Mouse (Mus musculus) cerebellum, adult 2 months (tissue): ENCODE measurements around the gene Pxylp1. TPM values are rescaled to one million over a fixed set of nuclear protein-coding genes. Genes with fewer than 3 reads are reported as not detected.

ENCODE experiments used
- DNase-seq, 2 experiments: peaks; one replicate each; pipeline ENCODE4 v3.0.0; 2021
- H3K27ac ChIP-seq: fragments of 200-500 bp; 2 replicates; pipeline ENCODE4 v1.5.1; 2012; ENCODE audit warnings: low read length, control low read depth, inconsistent platforms; ENCODE audit not compliant: insufficient read depth
- H3K27me3 ChIP-seq: fragments of 200-500 bp; 2 replicates; pipeline ENCODE4 v1.6.1; 2012; ENCODE audit warnings: inconsistent platforms, mild to moderate bottlenecking, low read length, moderate library complexity; ENCODE audit not compliant: control insufficient read depth, insufficient read depth
- H3K4me1 ChIP-seq: fragments of 200-500 bp; 2 replicates; pipeline ENCODE4 v1.6.1; 2011; ENCODE audit warnings: low read length; ENCODE audit not compliant: control insufficient read depth, insufficient read depth
- H3K4me3 ChIP-seq: fragments of 200-500 bp; replicated peaks from 2 replicates; pipeline ENCODE3; 2011; ENCODE audit warnings: mild to moderate bottlenecking, low read depth, low read length, control low read depth; ENCODE audit not compliant: insufficient read depth
- CTCF ChIP-seq: fragments of 200-500 bp; IDR thresholded peaks from 2 replicates; pipeline ENCODE4 v1.5.1; 2011; ENCODE audit warnings: low read depth, mild to moderate bottlenecking, control low read depth, low read length, moderate library complexity, borderline replicate concordance; ENCODE audit not compliant: insufficient read depth
- POLR2A ChIP-seq: fragments of 200-500 bp; IDR thresholded peaks from 2 replicates; pipeline ENCODE4 v1.6.1; 2011; ENCODE audit warnings: low read length, control low read depth, borderline replicate concordance; ENCODE audit not compliant: insufficient read depth
- WGBS: fragments of 180-500 bp; shearing (Covaris S2); methylation state at CpG from one replicate; pipeline ENCODE4 v1.1.7; 2018; 5-methylcytosine and 5-hydroxymethylcytosine counted together
- polyA plus RNA-seq: library from polyadenylated mRNA; depleted of rRNA; stranded (reverse); fragments of >200 nt; gene quantifications from 2 replicates; pipeline ENCODE4 v1.2.3, GENCODE M21; 2012

Pxylp1 gene
- polyA plus RNA-seq, 1 experiment: 35.6 TPM

DNA sequence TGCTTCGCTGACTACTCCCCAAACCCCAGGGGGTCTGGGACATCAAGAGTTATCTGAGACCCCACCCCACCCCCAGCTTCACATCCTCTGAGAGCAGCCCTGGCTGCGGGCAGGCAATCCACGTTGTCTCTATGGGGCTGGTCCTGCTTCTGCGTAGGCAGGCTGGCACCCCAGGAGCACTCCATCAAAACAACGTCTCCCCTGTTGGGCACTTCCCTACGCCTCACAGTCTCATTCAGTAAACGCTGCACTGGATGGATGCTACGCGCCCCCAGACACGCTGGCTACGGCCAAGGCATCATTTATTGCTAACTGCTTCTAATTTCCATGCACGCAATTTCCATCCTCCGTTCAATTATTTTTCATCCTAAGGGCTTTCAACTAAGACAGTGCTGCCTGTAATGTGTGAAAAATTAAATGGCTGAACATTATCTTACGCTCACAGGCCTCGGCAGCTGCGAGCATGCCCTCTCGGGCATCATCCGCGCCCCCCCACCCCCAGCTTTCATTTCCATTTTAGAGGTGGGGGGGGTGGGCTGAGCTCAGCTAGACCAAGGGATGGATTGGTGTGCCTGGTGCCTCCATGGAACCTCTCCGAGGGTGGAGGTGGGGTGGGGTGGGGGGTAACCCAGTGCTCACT lies 54.6 kb downstream of the Pxylp1 start:
- 48% methylated on average over 20 of the region's 20 CpGs for WGBS
- no peak overlapping the region for H3K4me3 ChIP-seq
- H3K27me3 ChIP-seq: no peaks in the 10 kb centered on the region
- peaks cover 18% of the 10 kb centered on the region for H3K4me1 ChIP-seq
- DNase-seq: no peak
- no peak for TF ChIP-seq CTCF
- TF ChIP-seq POLR2A: no peak
- no peak overlapping the region for H3K27ac ChIP-seq

DNA sequence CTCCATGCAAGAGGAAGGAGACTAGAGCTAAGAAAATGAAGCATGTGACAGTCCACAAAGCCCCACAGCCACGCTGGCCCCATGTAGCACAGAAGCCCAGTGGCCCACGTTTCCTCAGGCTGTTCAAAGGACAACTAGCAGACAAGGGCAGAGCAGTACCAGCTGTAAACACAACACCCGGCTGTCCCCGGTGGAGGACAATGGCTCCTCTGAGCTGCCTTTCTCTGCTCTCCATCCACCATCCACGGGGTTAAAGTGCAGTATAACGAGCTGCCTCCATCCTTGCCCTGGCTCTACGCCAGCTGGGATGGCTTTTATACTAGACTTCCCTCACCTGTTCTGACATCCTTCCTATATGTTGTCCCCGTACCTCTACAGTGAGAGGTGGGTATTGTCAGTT lies 55.5 kb downstream of the Pxylp1 start:
- WGBS: 45% methylated on average over 8 of the region's 8 CpGs
- no peak overlapping the region for H3K27ac ChIP-seq
- TF ChIP-seq CTCF (no peak), POLR2A (no peak)

DNA sequence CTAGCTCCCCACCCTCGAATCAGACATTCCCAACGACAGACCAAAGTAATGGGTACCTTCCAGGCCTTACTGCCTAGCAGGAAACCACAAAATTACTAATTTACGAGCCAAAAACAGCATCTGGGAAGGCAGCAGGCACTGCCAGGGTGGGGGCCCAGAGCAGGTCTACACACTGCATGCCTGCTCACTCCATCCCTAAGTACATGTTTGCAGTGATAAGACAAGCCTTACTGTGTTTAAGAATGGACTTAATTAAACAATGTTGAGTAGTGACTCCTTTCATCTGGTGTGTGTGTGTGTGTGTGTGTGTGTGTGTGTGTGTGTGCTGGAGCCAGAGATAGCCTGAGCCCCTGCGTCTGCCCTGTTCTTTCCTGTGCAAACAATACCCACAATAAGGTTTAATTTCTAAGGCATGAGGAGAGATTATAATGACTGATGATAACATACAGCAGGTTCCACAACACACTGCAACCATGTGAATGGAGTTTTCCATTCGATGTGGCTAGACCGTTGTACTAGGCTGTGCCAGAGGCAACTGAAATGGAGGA lies 57.0 kb downstream of the Pxylp1 start:
- Histone ChIP-seq H3K4me1 (peaks cover 24% of the 10 kb centered on the region), H3K27ac (no peak overlapping the region), H3K27me3 (no peaks in the 10 kb centered on the region), H3K4me3 (no peak overlapping the region)
- DNase-seq: no peak
- TF ChIP-seq POLR2A (no peak), CTCF (no peak)
- WGBS: 60% methylated on average over 6 of the region's 6 CpGs

More for the DNA sequence above, 55.5 kb downstream of the Pxylp1 start:
- no peaks in the 10 kb centered on the region for H3K27me3 ChIP-seq
- no peak overlapping the region for H3K4me3 ChIP-seq
- DNase-seq: no peak
- H3K4me1 ChIP-seq: peaks cover 21% of the 10 kb centered on the region

DNA sequence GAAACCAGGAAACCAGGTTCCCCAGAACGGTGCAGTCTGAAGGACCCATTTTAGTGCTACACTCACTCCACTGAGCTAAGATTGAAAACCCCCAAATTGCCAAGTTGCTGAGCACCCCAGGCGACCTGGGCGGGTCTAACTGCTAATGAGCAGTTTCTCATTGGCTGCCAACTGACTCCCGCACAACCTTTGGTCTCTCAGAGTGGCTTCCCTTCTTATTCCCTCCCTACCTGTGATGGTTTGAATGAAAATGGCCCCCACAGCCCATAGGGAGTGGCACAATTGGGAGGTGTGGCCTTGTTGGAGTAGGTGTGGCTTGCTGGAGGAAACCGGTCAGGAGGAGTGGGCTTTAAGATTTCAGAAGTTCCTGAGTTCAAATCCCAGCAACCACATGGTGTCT lies 58.9 kb downstream of the Pxylp1 start:
- no peaks in the 10 kb centered on the region for H3K27me3 ChIP-seq
- no peak for TF ChIP-seq CTCF
- TF ChIP-seq POLR2A: no peak
- H3K4me1 ChIP-seq: peaks cover 31% of the 10 kb centered on the region
- H3K27ac ChIP-seq: no peak overlapping the region
- WGBS: 68% methylated on average over 5 of the region's 5 CpGs
- peak in 1 of 2 experiments; percentile 26 for DNase-seq
- H3K4me3 ChIP-seq: no peak overlapping the region

DNA sequence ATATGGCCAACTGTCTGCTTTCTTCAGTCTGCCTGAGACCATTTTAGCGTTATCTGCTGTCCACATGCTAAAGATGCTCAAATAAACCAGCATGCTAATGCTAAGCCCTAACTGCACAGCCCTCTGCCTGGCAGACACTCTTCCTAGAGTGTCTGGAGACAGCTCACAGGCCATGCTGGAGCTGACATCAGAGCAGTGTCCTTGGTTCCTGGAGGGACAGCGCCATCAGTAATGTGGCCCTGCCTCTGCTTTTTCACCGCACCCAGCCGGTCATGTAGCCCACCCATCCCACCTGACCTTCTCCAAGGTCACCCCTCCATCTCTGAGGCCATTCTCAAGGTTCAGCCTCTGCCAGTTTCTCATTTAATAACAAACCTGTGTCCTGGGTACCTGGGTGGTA lies 60.0 kb downstream of the Pxylp1 start:
- no peak overlapping the region for H3K27ac ChIP-seq
- H3K4me3 ChIP-seq: no peak overlapping the region
- H3K4me1 ChIP-seq: peaks cover 41% of the 10 kb centered on the region
- no peak for TF ChIP-seq CTCF
- 81% methylated on average over 4 of the region's 4 CpGs for WGBS
- no peaks in the 10 kb centered on the region for H3K27me3 ChIP-seq
- peak in 1 of 2 experiments; percentile 11 for DNase-seq

DNA sequence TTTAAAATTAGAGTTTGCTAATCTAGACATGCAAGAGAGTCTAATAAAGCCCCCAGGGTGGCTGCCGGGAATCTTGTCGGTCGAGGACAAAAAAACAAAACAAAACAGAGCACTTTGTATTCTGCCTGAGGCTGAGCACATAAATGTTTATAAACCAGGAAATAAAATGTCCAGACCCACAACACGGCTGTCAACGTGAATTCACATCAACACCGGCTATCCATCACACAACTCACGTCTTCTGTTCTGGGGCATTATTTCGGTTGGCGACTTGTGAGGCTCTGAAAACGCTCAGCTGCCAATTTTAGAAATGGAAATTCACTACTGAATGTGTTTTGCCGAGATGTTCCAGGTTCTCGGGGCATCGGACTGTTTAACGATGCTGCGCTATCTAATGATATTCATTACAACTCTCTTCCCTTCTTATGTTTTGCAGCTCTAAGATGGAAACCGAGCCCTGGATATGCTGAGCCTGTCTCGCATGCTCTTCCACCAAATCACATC lies 61.6 kb downstream of the Pxylp1 start:
- H3K4me1 ChIP-seq: peaks cover 52% of the 10 kb centered on the region
- H3K27ac ChIP-seq: peak overlapping the region; percentile 3; the same call in 1 of the 2 replicates
- peak; percentile 37 to 56 for DNase-seq
- 37% methylated on average over 17 of the region's 17 CpGs for WGBS
- no peak overlapping the region for H3K4me3 ChIP-seq
- no peak for TF ChIP-seq CTCF
- no peak for TF ChIP-seq POLR2A
- no peaks in the 10 kb centered on the region for H3K27me3 ChIP-seq

DNA sequence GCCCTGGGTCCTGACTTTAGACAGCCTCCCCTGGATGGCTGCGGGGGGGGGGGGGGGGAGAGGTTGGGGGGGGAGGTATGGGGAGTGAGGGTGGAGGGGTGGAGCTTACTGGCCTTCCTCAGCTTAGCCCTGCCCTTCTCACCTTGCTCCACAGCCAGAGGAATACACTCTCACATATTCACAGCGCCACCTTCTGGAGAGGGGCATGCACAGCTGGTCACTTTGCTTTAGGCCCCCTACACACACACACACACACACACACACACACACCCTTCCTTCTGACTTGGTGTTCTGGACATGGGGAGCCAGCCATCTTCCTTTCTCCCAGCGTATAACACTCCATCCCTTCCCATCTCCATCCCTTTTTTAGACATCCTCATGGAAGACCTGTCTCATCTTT lies 62.8 kb downstream of the Pxylp1 start:
- H3K27me3 ChIP-seq: no peaks in the 10 kb centered on the region
- 81% methylated on average over 3 of the region's 3 CpGs for WGBS
- peaks cover 57% of the 10 kb centered on the region for H3K4me1 ChIP-seq
- TF ChIP-seq POLR2A (no peak), CTCF (peak; percentile 15; the same call in 1 of the 2 replicates)
- DNase-seq: peak in 1 of 2 experiments; percentile 12
- no peak overlapping the region for H3K4me3 ChIP-seq
- 0 out of 2 replicates have a peak overlapping the region, but pooled peaks have one; percentile 46 for H3K27ac ChIP-seq

DNA sequence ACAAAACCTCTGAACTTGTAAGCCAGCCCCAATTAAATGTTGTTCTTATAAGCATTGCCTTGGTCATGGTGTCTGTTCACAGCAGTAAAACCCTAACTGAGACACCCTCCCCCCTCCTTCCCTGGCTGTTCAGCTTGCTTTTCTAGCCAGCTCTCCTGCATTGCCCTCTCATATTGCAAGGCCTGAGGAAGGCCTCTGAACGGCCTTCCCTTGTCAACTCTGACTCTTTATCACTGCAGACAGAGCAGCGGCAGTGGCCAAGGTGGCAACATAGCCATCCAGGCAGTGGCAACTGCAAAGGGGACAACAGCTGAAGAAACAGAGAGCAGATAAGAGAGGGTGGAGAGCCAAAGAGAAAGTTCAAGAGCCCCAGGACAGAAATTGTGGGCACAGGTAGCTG lies 64.4 kb downstream of the Pxylp1 start:
- TF ChIP-seq CTCF: no peak
- TF ChIP-seq POLR2A: no peak
- peak; percentile 46 to 48 for DNase-seq
- Histone ChIP-seq H3K27ac (peak overlapping the region; percentile 83), H3K4me1 (peaks cover 64% of the 10 kb centered on the region), H3K4me3 (no peak overlapping the region), H3K27me3 (no peaks in the 10 kb centered on the region)
- 27% methylated on average over 2 of the region's 2 CpGs for WGBS
